Comparison of ENCODE assay signal across 8 mouse cellular contexts in the genomic region with DNA sequence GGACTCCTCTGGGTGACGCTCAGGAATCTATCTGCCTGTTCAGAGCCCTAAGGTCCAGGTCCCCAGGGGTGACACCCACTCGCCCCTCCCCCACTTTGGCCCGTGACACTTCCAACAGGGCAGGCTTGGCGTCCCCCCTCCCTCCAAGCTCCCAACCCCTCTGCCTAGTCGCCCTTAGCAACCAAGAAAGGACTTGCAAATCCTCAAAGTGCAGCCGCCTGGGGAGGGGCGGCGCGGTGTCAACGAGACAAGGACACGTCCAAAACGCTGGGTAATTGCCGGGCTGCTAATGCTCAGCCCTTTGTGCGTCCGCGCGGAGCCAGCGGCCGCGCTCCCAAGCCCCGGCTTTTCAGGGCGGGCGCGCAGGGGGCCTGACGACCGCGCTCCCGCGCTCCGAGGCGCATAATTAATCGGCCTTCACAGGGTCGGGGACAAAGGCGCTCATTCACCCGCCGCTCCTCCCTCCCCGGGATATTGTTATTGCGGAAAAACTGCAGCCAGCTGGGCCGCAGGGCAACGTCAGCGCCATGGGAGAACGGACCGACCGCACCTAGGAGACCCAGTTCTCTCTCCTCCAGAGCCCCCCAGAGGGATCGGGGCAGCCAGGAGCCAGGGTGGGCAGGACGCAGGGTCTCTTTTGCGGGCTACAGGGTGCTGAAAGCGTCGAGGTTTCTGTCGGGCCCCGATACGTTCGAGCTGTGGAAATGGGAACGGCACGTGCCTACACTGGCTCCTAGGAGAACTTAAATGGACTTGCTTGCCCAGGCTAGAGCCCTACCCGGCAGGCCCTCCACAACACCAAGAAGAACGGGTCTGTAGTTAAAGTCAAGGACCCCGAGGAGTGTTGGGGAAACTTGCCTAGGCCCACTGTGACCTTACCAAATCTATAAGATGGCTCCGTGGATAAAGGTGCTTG.
DNase-seq lines count a peak whose midpoint lies in the region; ATAC-seq lines count a peak whose summit lies in the region.

No protein-coding gene starts in this region.

- peak overlapping the region; percentile 51 for H3K9ac ChIP-seq in forebrain, embryonic 12.5 days
- H3K9ac ChIP-seq in hindbrain, embryonic 12.5 days = peak overlapping the region; percentile 60
- peak overlapping the region; percentile 53 for H3K9ac ChIP-seq in stomach, embryonic 14.5 days (replicated peaks; ENCODE audit: low read depth, low read length)

- peak; percentile 69 for DNase-seq in ES-CJ7 (ENCODE audit: low read depth, low spot score)
- DNase-seq in brain, embryonic 18.5 days (ENCODE audit: low read depth, low spot score) = peak; percentile 73
- peak; percentile 45 to 76 for DNase-seq in left cerebral cortex, adult 9 months (ENCODE audit: low spot score in 2 of 2)
- peak; percentile 92 for DNase-seq in mesoderm, embryonic 11.5 days (ENCODE audit: low read depth, low spot score)
- DNase-seq in spleen, postnatal 14 days (ENCODE audit: low spot score in 2 of 2) = no peak

- ATAC-seq in forebrain, embryonic 12.5 days (ENCODE audit: low FRiP score) = peak; percentile 92
- peak; percentile 94 for ATAC-seq in hindbrain, embryonic 12.5 days (ENCODE audit: low FRiP score)
- ATAC-seq in stomach, embryonic 14.5 days (ENCODE audit: insufficient number of reproducible peaks, insufficient read depth, low FRiP score, low read depth) = peak; percentile 67

- no peaks in the 10 kb centered on the region for H3K36me3 ChIP-seq in forebrain, embryonic 12.5 days (replicated peaks)
- no peaks in the 10 kb centered on the region for H3K36me3 ChIP-seq in hindbrain, embryonic 12.5 days
- no peaks in the 10 kb centered on the region for H3K36me3 ChIP-seq in stomach, embryonic 14.5 days (ENCODE audit: control insufficient read depth, insufficient read depth, low read length)

- H3K9me3 ChIP-seq in forebrain, embryonic 12.5 days = no peaks in the 10 kb centered on the region
- H3K9me3 ChIP-seq in hindbrain, embryonic 12.5 days (replicated peaks) = no peaks in the 10 kb centered on the region
- H3K9me3 ChIP-seq in stomach, embryonic 14.5 days (ENCODE audit: control insufficient read depth, low read depth, low read length) = no peaks in the 10 kb centered on the region; the same call in 1 of the 2 replicates

- peak overlapping the region; percentile 96 for H3K27ac ChIP-seq in forebrain, embryonic 12.5 days
- H3K27ac ChIP-seq in hindbrain, embryonic 12.5 days = peak overlapping the region; percentile 87
- peak overlapping the region; percentile 48; the same call in 1 of the 2 replicates for H3K27ac ChIP-seq in stomach, embryonic 14.5 days (ENCODE audit: low read length)

- H3K4me1 ChIP-seq in forebrain, embryonic 12.5 days = peaks cover 51% of the 10 kb centered on the region
- peaks cover 36% of the 10 kb centered on the region for H3K4me1 ChIP-seq in hindbrain, embryonic 12.5 days
- H3K4me1 ChIP-seq in stomach, embryonic 14.5 days (ENCODE audit: control insufficient read depth, insufficient read depth, low read length) = peaks cover 10% of the 10 kb centered on the region; the same call in 1 of the 2 replicates

- WGBS in forebrain, embryonic 12.5 days = 2% methylated on average over 59 of the region's 59 CpGs
- WGBS in hindbrain, embryonic 12.5 days = 2% methylated on average over 59 of the region's 59 CpGs
- WGBS in stomach, embryonic 14.5 days = 6% methylated on average over 59 of the region's 59 CpGs

- no peaks in the 10 kb centered on the region for H3K27me3 ChIP-seq in forebrain, embryonic 12.5 days
- peaks cover 3% of the 10 kb centered on the region; the same call in 1 of the 2 replicates for H3K27me3 ChIP-seq in hindbrain, embryonic 12.5 days
- no peaks in the 10 kb centered on the region for H3K27me3 ChIP-seq in stomach, embryonic 14.5 days (ENCODE audit: control insufficient read depth, insufficient read depth, low read length)

- H3K4me2 ChIP-seq in forebrain, embryonic 12.5 days = peak overlapping the region; percentile 55
- peak overlapping the region; percentile 69 for H3K4me2 ChIP-seq in hindbrain, embryonic 12.5 days (replicated peaks)
- peak overlapping the region; percentile 85 for H3K4me2 ChIP-seq in stomach, embryonic 14.5 days (replicated peaks; ENCODE audit: low read depth, low read length)

- peak overlapping the region; percentile 28 for H3K4me3 ChIP-seq in forebrain, embryonic 12.5 days (replicated peaks)
- H3K4me3 ChIP-seq in hindbrain, embryonic 12.5 days = peak overlapping the region; percentile 31
- H3K4me3 ChIP-seq in stomach, embryonic 14.5 days (ENCODE audit: low read depth, low read length) = peak overlapping the region; percentile 30

Comparison
In these comparisons a context has a peak if more than half of its experiments do, and no peak if none do; other contexts are left out.
1. DNase-seq: peak in ES-CJ7 (single experiment), brain, embryonic 18.5 days (single experiment), left cerebral cortex, adult 9 months (2 of 2) and mesoderm, embryonic 11.5 days (single experiment); none in spleen, postnatal 14 days (0 of 2).
2. Peak in every context shown above with its lines, with median percentiles within 50 percentile points of each other: ATAC-seq, H3K27ac ChIP-seq, H3K4me2 ChIP-seq, H3K4me3 ChIP-seq and H3K9ac ChIP-seq.